Mouse (Mus musculus): Measurements from ENCODE around the gene Crim1. TPM values are rescaled to one million over a fixed set of nuclear protein-coding genes. Genes with fewer than 3 reads are reported as not detected.

Crim1 gene
- total RNA-seq (2012; rRNA removed) (47.3 and 72.8 TPM in 2 replicates), total RNA-seq (2014; rRNA removed) (14.1 and 15.2 TPM in 2 replicates), polyA plus RNA-seq (2012; ENCODE audit: insufficient read length, low read depth) (21.9 and 26.3 TPM in 2 replicates)

GRCm38 (mm10) chr17:78199626-78200560 lies at the start of gene Crim1:
Gene Crim1, plus strand, starts transcription at chr17:78200248.
- no peaks in the 10 kb centered on the region for H3K9me3 ChIP-seq (replicated peaks; ENCODE audit: low read length)
- H3K4me1 ChIP-seq (ENCODE audit: control insufficient read depth in 1 of 2, insufficient read depth in 2 of 2) = peaks cover 8 to 34% of the 10 kb centered on the region in 2 experiments
- peaks cover 0 to 12% of the 10 kb centered on the region in 2 experiments for H3K36me3 ChIP-seq (replicated peaks in 1 of 2; ENCODE audit: control insufficient read depth in 1 of 2, insufficient read depth in 1 of 2, low read length in 1 of 2)
- H3K9ac ChIP-seq (ENCODE audit: insufficient read depth, low read depth) = peak within 1 kb of the TSS; percentile 83
- H3K4me3 ChIP-seq (replicated peaks in 1 of 3; ENCODE audit: low read depth in 2 of 3, low read length in 2 of 3, poor library complexity in 1 of 3) = peak within 1 kb of the TSS; percentile 77 to 98 (median 84)
- peak within 1 kb of the TSS; percentile 77 for H3K27ac ChIP-seq (ENCODE audit: insufficient read depth, low read depth)
- peak within 1 kb of the TSS; percentile 97 for H3K4me2 ChIP-seq (ENCODE audit: insufficient read depth, low read depth, poor library complexity, severe bottlenecking)
- H3K79me2 ChIP-seq (replicated peaks; ENCODE audit: control insufficient read depth, extremely low read depth, insufficient read depth, poor library complexity, severe bottlenecking) = peaks cover 47% of the 10 kb centered on the region
- in situ Hi-C loops (cut with MboI; ENCODE audit: low pct_ligation_motif_present, low pct_unique_long_range_greater_than_20kb, low sequenced_read_pairs) = loop anchor here (5.0 kb wide), 2 partner anchors 167 to 237 kb away; no protein-coding TSS in a partner anchor
- dilution Hi-C loops (cut with MboI; ENCODE audit: extremely low pct_ligation_motif_present, extremely low pct_unique_long_range_greater_than_20kb, low sequenced_read_pairs) = no loop called here
- peak; percentile 70 for DNase-seq (ENCODE audit: extremely low read depth)
- H3K27me3 ChIP-seq (replicated peaks) = no peaks in the 10 kb centered on the region
- no peak for TF ChIP-seq RAD21 (IDR thresholded peaks at IDR 0.05; ENCODE audit: low read depth, low read length)
- TF ChIP-seq PAX5 (IDR thresholded peaks at IDR 0.05; ENCODE audit: low read length) = no peak
- TF ChIP-seq NELFE (IDR thresholded peaks at IDR 0.05; ENCODE audit: low read depth, low read length) = peak; percentile 50; the same call in 1 of the 2 replicates
- no peak for TF ChIP-seq ETS1 (conservative IDR thresholded peaks at IDR 0.05; ENCODE audit: low read depth, low read length)
- TF ChIP-seq EP300 (IDR thresholded peaks at IDR 0.05; ENCODE audit: low read length) = no peak
- 0 out of 2 replicates have a peak, but pooled peaks have one; percentile 15 for TF ChIP-seq TCF12 (IDR thresholded peaks at IDR 0.05; ENCODE audit: low read depth, low read length)
- TF ChIP-seq USF2 (conservative IDR thresholded peaks at IDR 0.05; ENCODE audit: low read depth, low read length) = no peak
- no peak for TF ChIP-seq KAT2A (IDR thresholded peaks at IDR 0.05; ENCODE audit: insufficient replicate concordance, low read length)
- TF ChIP-seq UBTF (IDR thresholded peaks at IDR 0.05; ENCODE audit: low read depth, low read length) = peak; percentile 97
- TF ChIP-seq CHD2 (IDR thresholded peaks at IDR 0.05; ENCODE audit: low read length) = peak; percentile 61
- TF ChIP-seq GABPA (IDR thresholded peaks at IDR 0.05; ENCODE audit: insufficient replicate concordance, low read depth, low read length) = no peak
- 0 out of 2 replicates have a peak, but pooled peaks have one; percentile 3 for TF ChIP-seq MAX (IDR thresholded peaks at IDR 0.05; ENCODE audit: low read length)
- TF ChIP-seq NRF1 (IDR thresholded peaks at IDR 0.05; ENCODE audit: low read depth, low read length) = no peak; the same call in 1 of the 2 replicates
- TF ChIP-seq IRF4 (IDR thresholded peaks at IDR 0.05; ENCODE audit: low read depth, low read length) = 0 out of 2 replicates have a peak, but pooled peaks have one; percentile 30
- TF ChIP-seq ELF1 (IDR thresholded peaks at IDR 0.05; ENCODE audit: low read depth, low read length) = no peak
- no peak for TF ChIP-seq ZC3H11A (IDR thresholded peaks at IDR 0.05; ENCODE audit: low read depth, low read length)
- TF ChIP-seq SMC3 (IDR thresholded peaks at IDR 0.05; ENCODE audit: low read depth, low read length) = no peak
- TF ChIP-seq MAFK (IDR thresholded peaks at IDR 0.05; ENCODE audit: insufficient replicate concordance, low read length) = no peak
- TF ChIP-seq HCFC1 (IDR thresholded peaks at IDR 0.05; ENCODE audit: low read depth, low read length) = no peak
- no peak for TF ChIP-seq CHD1 (IDR thresholded peaks at IDR 0.05; ENCODE audit: low read depth, low read length)
- TF ChIP-seq CTCF (conservative IDR thresholded peaks at IDR 0.05 in 1 of 2, IDR thresholded peaks at IDR 0.05 in 1 of 2; ENCODE audit: low read depth in 2 of 2, low read length in 2 of 2) = no peak
- TF ChIP-seq ZMIZ1 (IDR thresholded peaks at IDR 0.05; ENCODE audit: low read depth, low read length) = no peak
- TF ChIP-seq MYC (IDR thresholded peaks at IDR 0.05; ENCODE audit: low read depth, low read length) = no peak
- TF ChIP-seq MEF2A (IDR thresholded peaks at IDR 0.05; ENCODE audit: borderline replicate concordance, low read depth, low read length) = no peak
- no peak for TF ChIP-seq JUND (conservative IDR thresholded peaks at IDR 0.05; ENCODE audit: low read depth, low read length)
- peak; percentile 29; the same call in 1 of the 2 replicates for TF ChIP-seq SIN3A (IDR thresholded peaks at IDR 0.05; ENCODE audit: low read length)
- peak; percentile 83 for TF ChIP-seq POLR2A (IDR thresholded peaks at IDR 0.05; ENCODE audit: low read depth, low read length)
- no peak for TF ChIP-seq JUN (IDR thresholded peaks at IDR 0.05; ENCODE audit: insufficient read depth, low read depth, low read length)
- TF ChIP-seq BHLHE40 (IDR thresholded peaks at IDR 0.05; ENCODE audit: low read depth, low read length) = 0 out of 2 replicates have a peak, but pooled peaks have one; percentile 13
- TF ChIP-seq TBP (conservative IDR thresholded peaks at IDR 0.05; ENCODE audit: low read depth, low read length) = no peak
- no peak for TF ChIP-seq USF1 (IDR thresholded peaks at IDR 0.05; ENCODE audit: low read depth, low read length)
- TF ChIP-seq MXI1 (IDR thresholded peaks at IDR 0.05; ENCODE audit: low read depth, low read length) = peak; percentile 24; the same call in 1 of the 2 replicates
- TF ChIP-seq E2F4 (IDR thresholded peaks at IDR 0.05; ENCODE audit: insufficient replicate concordance, low read depth, low read length) = no peak
- TF ChIP-seq MAZ (IDR thresholded peaks at IDR 0.05; ENCODE audit: low read depth, low read length) = peak; percentile 66
- no peak for TF ChIP-seq RCOR1 (conservative IDR thresholded peaks at IDR 0.05; ENCODE audit: low read depth, low read length)
- no peak for TF ChIP-seq ZKSCAN1 (IDR thresholded peaks at IDR 0.05; ENCODE audit: borderline replicate concordance, low read depth, low read length)
- no peak for TF ChIP-seq ZNF384 (IDR thresholded peaks at IDR 0.05; ENCODE audit: low read depth, low read length)

Measured in CH12.LX (cell line).